Mouse (Mus musculus): ENCODE results near the gene Hoxa3. TPM values are rescaled to one million over a fixed set of nuclear protein-coding genes. Genes with fewer than 3 reads are reported as not detected.
A peak's percentile ranks its signal among the peaks of the same experiment; 100 is the strongest.

Hoxa3 gene
- 3.4 and 3.6 TPM in 2 replicates for polyA plus RNA-seq (2015; fragmentation: Nextera tagmentation; extraction: Ambion mirVana)

GRCm38 (mm10) chr6:52213119-52213986 is at the start of gene Hoxa3, which contains the start of gene Gm28308:
Hoxa3 (minus strand) TSS chr6:52213336.
Gm28308 (minus strand) TSS chr6:52213339.
- H3K9ac ChIP-seq (ENCODE audit: low read depth, low read length) = peak within 1 kb of the TSS; percentile 54
- no peaks in the 10 kb centered on the region for H3K36me3 ChIP-seq (ENCODE audit: control insufficient read depth, insufficient read depth)
- peaks cover 95% of the 10 kb centered on the region for H3K27me3 ChIP-seq (replicated peaks; ENCODE audit: control insufficient read depth, insufficient read depth, low read length)
- H3K4me2 ChIP-seq (replicated peaks; ENCODE audit: low read depth) = peak within 1 kb of the TSS; percentile 66
- 14% methylated on average over 38 of the region's 38 CpGs for WGBS
- H3K4me1 ChIP-seq (replicated peaks; ENCODE audit: control insufficient read depth, insufficient read depth, low read length) = no peaks in the 10 kb centered on the region
- peak within 1 kb of the TSS; percentile 69 for H3K27ac ChIP-seq (ENCODE audit: low read depth, low read length)
- H3K9me3 ChIP-seq (ENCODE audit: control insufficient read depth) = no peaks in the 10 kb centered on the region
- peak; percentile 16; the same call in 1 of the 2 replicates for ATAC-seq
- TF ChIP-seq CTCF (IDR thresholded peaks at IDR 0.05; ENCODE audit: low read depth) = no peak
- peak within 1 kb of the TSS; percentile 52 for H3K4me3 ChIP-seq (ENCODE audit: low read depth, low read length)

GRCm38 (mm10) chr6:52262463-52263320 is 49.6 kb upstream of the Hoxa3 start:
- H3K9ac ChIP-seq (ENCODE audit: low read depth, low read length) = no peak overlapping the region
- no peak overlapping the region for H3K27ac ChIP-seq (ENCODE audit: low read depth, low read length)
- H3K36me3 ChIP-seq (ENCODE audit: control insufficient read depth, insufficient read depth) = no peaks in the 10 kb centered on the region
- H3K4me1 ChIP-seq (replicated peaks; ENCODE audit: control insufficient read depth, insufficient read depth, low read length) = no peaks in the 10 kb centered on the region
- TF ChIP-seq CTCF (IDR thresholded peaks at IDR 0.05; ENCODE audit: low read depth) = no peak
- H3K27me3 ChIP-seq (replicated peaks; ENCODE audit: control insufficient read depth, insufficient read depth, low read length) = peaks cover 88% of the 10 kb centered on the region
- peak overlapping the region; percentile 2; the same call in 1 of the 2 replicates for H3K4me3 ChIP-seq (ENCODE audit: low read depth, low read length)
- WGBS = 3% methylated on average over 24 of the region's 24 CpGs
- ATAC-seq = no peak
- H3K4me2 ChIP-seq (replicated peaks; ENCODE audit: low read depth) = no peak overlapping the region
- H3K9me3 ChIP-seq (ENCODE audit: control insufficient read depth) = no peaks in the 10 kb centered on the region

GRCm38 (mm10) chr6:52261751-52262462 is 48.8 kb upstream of the Hoxa3 start:
- ATAC-seq = no peak
- peak overlapping the region; percentile 2; the same call in 1 of the 2 replicates for H3K4me3 ChIP-seq (ENCODE audit: low read depth, low read length)
- no peak for TF ChIP-seq CTCF (IDR thresholded peaks at IDR 0.05; ENCODE audit: low read depth)
- no peak overlapping the region for H3K9ac ChIP-seq (ENCODE audit: low read depth, low read length)
- no peak overlapping the region for H3K4me2 ChIP-seq (replicated peaks; ENCODE audit: low read depth)
- H3K27me3 ChIP-seq (replicated peaks; ENCODE audit: control insufficient read depth, insufficient read depth, low read length) = peaks cover 87% of the 10 kb centered on the region
- H3K27ac ChIP-seq (ENCODE audit: low read depth, low read length) = no peak overlapping the region
- H3K9me3 ChIP-seq (ENCODE audit: control insufficient read depth) = no peaks in the 10 kb centered on the region
- H3K4me1 ChIP-seq (replicated peaks; ENCODE audit: control insufficient read depth, insufficient read depth, low read length) = no peaks in the 10 kb centered on the region
- WGBS = 5% methylated on average over 9 of the region's 9 CpGs
- no peaks in the 10 kb centered on the region for H3K36me3 ChIP-seq (ENCODE audit: control insufficient read depth, insufficient read depth)

- Histone ChIP-seq H3K4me1 (replicated peaks; ENCODE audit: control insufficient read depth, insufficient read depth, low read length) (no peaks in the 10 kb centered on the region), H3K27me3 (replicated peaks; ENCODE audit: control insufficient read depth, insufficient read depth, low read length) (peaks cover 86% of the 10 kb centered on the region), H3K9ac (ENCODE audit: low read depth, low read length) (peak within 1 kb of the TSS; percentile 31), H3K4me2 (replicated peaks; ENCODE audit: low read depth) (peak within 1 kb of the TSS; percentile 73), H3K4me3 (ENCODE audit: low read depth, low read length) (peak within 1 kb of the TSS; percentile 45), H3K27ac (ENCODE audit: low read depth, low read length) (no peak within 1 kb of the TSS), H3K9me3 (ENCODE audit: control insufficient read depth) (no peaks in the 10 kb centered on the region), H3K36me3 (ENCODE audit: control insufficient read depth, insufficient read depth) (no peaks in the 10 kb centered on the region)
- 1% methylated on average over 35 of the region's 72 CpGs for WGBS
- peak; percentile 31; the same call in 1 of the 2 replicates for ATAC-seq
- TF ChIP-seq CTCF (IDR thresholded peaks at IDR 0.05; ENCODE audit: low read depth) = no peak
Observed at GRCm38 (mm10) chr6:52260654-52261575, 47.8 kb upstream of the Hoxa3 start, which contains the start of gene Hoxa13. Hoxa13 (minus strand) TSS chr6:52260880.

GRCm38 (mm10) chr6:52259811-52260261 is 46.7 kb upstream of the Hoxa3 start:
- TF ChIP-seq CTCF (IDR thresholded peaks at IDR 0.05; ENCODE audit: low read depth) = no peak
- peak overlapping the region; percentile 45 for H3K4me3 ChIP-seq (ENCODE audit: low read depth, low read length)
- ATAC-seq = no peak
- H3K9ac ChIP-seq (ENCODE audit: low read depth, low read length) = peak overlapping the region; percentile 31; the same call in 1 of the 2 replicates
- no peaks in the 10 kb centered on the region for H3K9me3 ChIP-seq (ENCODE audit: control insufficient read depth)
- H3K4me1 ChIP-seq (replicated peaks; ENCODE audit: control insufficient read depth, insufficient read depth, low read length) = no peaks in the 10 kb centered on the region
- no peak overlapping the region for H3K27ac ChIP-seq (ENCODE audit: low read depth, low read length)
- WGBS = under 1% methylated on average over 33 of the region's 39 CpGs
- H3K27me3 ChIP-seq (replicated peaks; ENCODE audit: control insufficient read depth, insufficient read depth, low read length) = peaks cover 86% of the 10 kb centered on the region
- H3K4me2 ChIP-seq (replicated peaks; ENCODE audit: low read depth) = peak overlapping the region; percentile 73
- H3K36me3 ChIP-seq (ENCODE audit: control insufficient read depth, insufficient read depth) = no peaks in the 10 kb centered on the region
